Mouse (Mus musculus) thymus, adult 2 months (tissue): ENCODE results near the gene Spsb3. TPM values are rescaled to one million over a fixed set of nuclear protein-coding genes. Genes with fewer than 3 reads are reported as not detected.
A peak's percentile ranks its signal among the peaks of the same experiment; 100 is the strongest.

Experiments
- DNase-seq: peaks from one replicate; pipeline ENCODE4 v3.0.0; 2021
- H3K27ac ChIP-seq: fragments of 200-500 bp; 2 replicates; pipeline ENCODE4 v1.5.1; 2012; ENCODE audit warnings: low read length, control low read depth; ENCODE audit not compliant: control insufficient read depth, insufficient read depth
- H3K27me3 ChIP-seq: fragments of 200-500 bp; 2 replicates; pipeline ENCODE4 v1.6.1; 2012; ENCODE audit warnings: mild to moderate bottlenecking, low read length, moderate library complexity, mixed read lengths; ENCODE audit not compliant: control insufficient read depth, insufficient read depth
- H3K36me3 ChIP-seq: fragments of 200-500 bp; 2 replicates; pipeline ENCODE4 v1.6.1; 2012; ENCODE audit warnings: mild to moderate bottlenecking, low read length, moderate library complexity; ENCODE audit not compliant: control insufficient read depth, insufficient read depth
- H3K4me1 ChIP-seq: fragments of 200-500 bp; replicated peaks from 2 replicates; pipeline ENCODE4 v1.6.1; 2012; ENCODE audit warnings: low read length; ENCODE audit not compliant: control insufficient read depth, insufficient read depth
- H3K4me3 ChIP-seq: fragments of 200-500 bp; 2 replicates; pipeline ENCODE4 v1.5.1; 2012; ENCODE audit warnings: mild to moderate bottlenecking, low read length, control low read depth, moderate library complexity; ENCODE audit not compliant: control insufficient read depth, insufficient read depth
- CTCF ChIP-seq: fragments of 200-500 bp; IDR thresholded peaks from 2 replicates; pipeline ENCODE4 v1.5.1; 2012; ENCODE audit warnings: mild to moderate bottlenecking, control low read depth, low read length, moderate library complexity, borderline replicate concordance; ENCODE audit not compliant: control insufficient read depth, poor library complexity, insufficient read depth; ENCODE audit errors: extremely low read depth
- POLR2A ChIP-seq: fragments of 200-500 bp; IDR thresholded peaks from 2 replicates; pipeline ENCODE4 v1.6.1; 2012; ENCODE audit warnings: mild to moderate bottlenecking, low read length, control low read depth, moderate library complexity; ENCODE audit not compliant: control insufficient read depth, poor library complexity, insufficient read depth; ENCODE audit errors: extremely low read depth
- WGBS: fragments of 180-500 bp; shearing (Covaris S2); methylation state at CpG from one replicate; pipeline ENCODE4 v1.1.7; 2018; 5-methylcytosine and 5-hydroxymethylcytosine counted together
- polyA plus RNA-seq: library from polyadenylated mRNA; depleted of rRNA; stranded (reverse); fragments of >200 nt; gene quantifications from 2 replicates; pipeline ENCODE4 v1.2.3, GENCODE M21; 2012; rRNA removed

The Spsb3 gene
- polyA plus RNA-seq, 1 experiment = 274 TPM

DNA sequence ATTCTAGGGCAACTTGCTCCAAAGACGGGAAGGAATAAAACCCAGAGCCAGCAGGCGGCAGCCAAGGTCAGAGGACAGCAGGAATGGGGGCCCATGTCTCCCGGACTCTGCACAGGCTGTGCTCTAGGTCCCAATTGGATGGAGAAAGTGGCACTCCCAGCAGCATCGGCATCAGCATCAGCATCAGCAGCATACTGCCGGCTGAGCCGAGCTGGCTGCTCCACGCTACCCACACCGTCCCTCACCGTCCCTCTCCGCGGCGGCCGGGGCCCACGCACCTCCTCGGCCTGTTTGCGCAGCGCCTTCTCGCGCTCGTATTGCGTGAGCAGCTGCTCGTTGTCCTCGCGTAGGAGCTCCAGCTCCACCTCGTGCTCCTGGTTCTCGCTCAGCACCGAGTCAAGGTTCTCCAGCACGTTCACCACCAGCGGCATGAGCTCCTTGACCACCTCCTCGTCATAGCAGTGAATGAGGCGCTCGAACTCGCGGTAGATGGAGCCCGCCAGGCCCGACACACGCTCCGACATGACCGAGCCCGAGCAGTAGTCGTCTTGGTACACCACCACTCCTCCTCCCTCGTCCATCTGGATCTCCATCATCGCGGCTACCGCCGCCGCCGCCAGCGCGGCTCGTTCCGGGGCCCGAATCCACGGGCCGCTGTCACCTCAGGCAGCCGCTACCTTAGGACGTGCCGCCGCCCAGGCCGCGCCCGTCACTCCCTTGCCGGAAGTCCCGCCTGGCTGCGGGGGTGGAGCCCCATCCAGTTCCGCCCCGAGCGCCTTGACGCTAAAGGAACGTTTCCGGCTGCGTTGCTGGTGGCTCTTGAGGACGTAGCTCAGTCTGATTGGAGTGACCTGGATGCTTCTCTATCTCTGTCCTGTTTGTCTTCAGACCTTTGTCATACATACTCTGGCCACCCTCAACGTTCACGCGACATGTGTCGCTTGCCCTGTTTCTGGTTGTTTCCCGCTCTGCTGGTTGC, 50.1 kb downstream of the Spsb3 start, which contains the start of gene Mapk8ip3:
Mapk8ip3 (minus strand) TSS at position 719 of the 979 bp plus-strand sequence.
- no peaks in the 10 kb centered on the region for H3K36me3 ChIP-seq
- under 1% methylated on average over 78 of the region's 78 CpGs for WGBS
- DNase-seq = peak; percentile 96

DNA sequence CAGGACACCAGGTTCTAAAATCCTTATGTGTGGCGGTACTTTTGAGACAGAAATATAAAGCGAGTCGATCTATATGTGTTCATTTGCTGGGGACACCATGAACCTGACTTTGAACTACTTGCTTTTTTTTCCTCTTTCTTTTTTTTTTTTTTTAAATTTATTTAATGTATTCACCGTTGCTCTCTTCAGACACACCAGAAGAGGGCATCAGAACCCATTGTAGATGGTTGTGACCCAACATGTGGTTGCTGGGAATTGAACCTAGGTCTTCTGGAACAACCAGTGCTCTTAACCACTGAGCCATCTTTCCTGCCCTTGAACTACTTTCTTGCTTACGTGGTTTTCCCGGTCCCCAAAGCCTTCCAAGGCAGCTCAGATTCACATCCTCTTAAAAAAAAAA, 50.8 kb downstream of the Spsb3 start:
- DNase-seq = no peak
- 43% methylated on average over 6 of the region's 6 CpGs for WGBS

More for the DNA sequence above, 50.1 kb downstream of the Spsb3 start, which contains the start of gene Mapk8ip3:
- Histone ChIP-seq H3K27ac (peak within 1 kb of the TSS; percentile 35; the same call in 1 of the 2 replicates), H3K4me1 (peaks cover 7% of the 10 kb centered on the region), H3K4me3 (peak within 1 kb of the TSS; percentile 86), H3K27me3 (no peaks in the 10 kb centered on the region)
- peak; percentile 90 for TF ChIP-seq POLR2A
- 0 out of 2 replicates have a peak, but pooled peaks have one; percentile 49 for TF ChIP-seq CTCF

More for the DNA sequence above, 50.8 kb downstream of the Spsb3 start:
- no peaks in the 10 kb centered on the region for H3K27me3 ChIP-seq
- H3K27ac ChIP-seq = peak overlapping the region; percentile 35; the same call in 1 of the 2 replicates
- peaks cover 7% of the 10 kb centered on the region for H3K4me1 ChIP-seq
- TF ChIP-seq POLR2A (no peak), CTCF (no peak)
- no peaks in the 10 kb centered on the region for H3K36me3 ChIP-seq
- peak overlapping the region; percentile 86 for H3K4me3 ChIP-seq

Other genes starting within 250 kb of the Spsb3 start
- 13.5 and 19.6 TPM in 2 replicates for gene Slc9a3r2, start 236.3 kb upstream of the Spsb3 start, polyA plus RNA-seq
- gene Npw, start 228.2 kb upstream of the Spsb3 start, polyA plus RNA-seq = 0.35 and 0.64 TPM in 2 replicates
- 118 and 123 TPM in 2 replicates for gene Zfp598, start 217.0 kb upstream of the Spsb3 start, polyA plus RNA-seq
- gene Syngr3, start 196.7 kb upstream of the Spsb3 start, polyA plus RNA-seq = 0.29 and 0.32 TPM in 2 replicates
- gene Gfer, start 190.5 kb upstream of the Spsb3 start, polyA plus RNA-seq = 24.3 and 33.3 TPM in 2 replicates
- 10.5 and 10.8 TPM in 2 replicates for gene Noxo1, start 190.4 kb upstream of the Spsb3 start, polyA plus RNA-seq
- gene Tbl3, start 179.0 kb upstream of the Spsb3 start, polyA plus RNA-seq = 109 and 120 TPM in 2 replicates
- 0.88 and 0.96 TPM in 2 replicates for gene Rnf151, start 168.6 kb upstream of the Spsb3 start, polyA plus RNA-seq
- 3,358 and 3,484 TPM in 2 replicates for gene Rps2, start 168.5 kb upstream of the Spsb3 start, polyA plus RNA-seq
- 237 and 291 TPM in 2 replicates for gene Ndufb10, start 162.2 kb upstream of the Spsb3 start, polyA plus RNA-seq
- gene Rpl3l, start 158.8 kb upstream of the Spsb3 start, polyA plus RNA-seq = 0.20 and 7.2 TPM in 2 replicates
- gene Msrb1, start 150.0 kb upstream of the Spsb3 start, polyA plus RNA-seq = 90.7 and 91.5 TPM in 2 replicates
- 15.5 and 15.6 TPM in 2 replicates for gene Hs3st6, start 133.7 kb upstream of the Spsb3 start, polyA plus RNA-seq
- not detected in 2 replicates for gene Meiob, start 82.4 kb upstream of the Spsb3 start, polyA plus RNA-seq
- gene Hagh, start 46.5 kb upstream of the Spsb3 start, polyA plus RNA-seq = 153 and 157 TPM in 2 replicates
- gene Fahd1, start 36.3 kb upstream of the Spsb3 start, polyA plus RNA-seq = 6.9 and 7.8 TPM in 2 replicates
- 8.4 and 9.0 TPM in 2 replicates for gene Igfals, start 20.6 kb upstream of the Spsb3 start, polyA plus RNA-seq
- gene Nubp2, start 294 bp upstream of the Spsb3 start, polyA plus RNA-seq = 88.8 and 96.1 TPM in 2 replicates
- 48.2 and 55.3 TPM in 2 replicates for gene Eme2, start 8.4 kb downstream of the Spsb3 start, polyA plus RNA-seq
- 146 and 152 TPM in 2 replicates for gene Mrps34, start 8.5 kb downstream of the Spsb3 start, polyA plus RNA-seq
- 63.3 and 76.7 TPM in 2 replicates for gene Nme3, start 9.9 kb downstream of the Spsb3 start, polyA plus RNA-seq
- gene Mapk8ip3, start 50.3 kb downstream of the Spsb3 start, polyA plus RNA-seq = 255 and 272 TPM in 2 replicates
- gene Jpt2, start 74.0 kb downstream of the Spsb3 start, polyA plus RNA-seq = 13.5 and 15.0 TPM in 2 replicates
- 41.4 and 46.9 TPM in 2 replicates for gene Cramp1l, start 129.1 kb downstream of the Spsb3 start, polyA plus RNA-seq
- gene Ift140, start 129.4 kb downstream of the Spsb3 start, polyA plus RNA-seq = 17.0 and 22.6 TPM in 2 replicates
- gene Tmem204, start 196.9 kb downstream of the Spsb3 start, polyA plus RNA-seq = 7.2 and 11.3 TPM in 2 replicates
- 26.4 and 28.1 TPM in 2 replicates for gene Telo2, start 229.3 kb downstream of the Spsb3 start, polyA plus RNA-seq
- not detected in 2 replicates for gene Ptx4, start 234.1 kb downstream of the Spsb3 start, polyA plus RNA-seq
- gene Clcn7, start 246.7 kb downstream of the Spsb3 start, polyA plus RNA-seq = 43.4 and 45.9 TPM in 2 replicates